Mouse (Mus musculus) fat pad, adult 2 months (tissue): ENCODE results near the gene Dph2.

ENCODE experiments used
- DNase-seq: peaks from one replicate; pipeline ENCODE4 v3.0.0-alpha.2; 2011; ENCODE audit warnings: low read depth, low spot score; ENCODE audit errors: extremely low read depth

Dph2 gene

GRCm38 (mm10) chr4:117891738-117892161 lies at the start of gene Dph2:
TSS of gene Dph2 (minus strand) at chr4:117892032.
- peak; percentile 37 for DNase-seq

DNA sequence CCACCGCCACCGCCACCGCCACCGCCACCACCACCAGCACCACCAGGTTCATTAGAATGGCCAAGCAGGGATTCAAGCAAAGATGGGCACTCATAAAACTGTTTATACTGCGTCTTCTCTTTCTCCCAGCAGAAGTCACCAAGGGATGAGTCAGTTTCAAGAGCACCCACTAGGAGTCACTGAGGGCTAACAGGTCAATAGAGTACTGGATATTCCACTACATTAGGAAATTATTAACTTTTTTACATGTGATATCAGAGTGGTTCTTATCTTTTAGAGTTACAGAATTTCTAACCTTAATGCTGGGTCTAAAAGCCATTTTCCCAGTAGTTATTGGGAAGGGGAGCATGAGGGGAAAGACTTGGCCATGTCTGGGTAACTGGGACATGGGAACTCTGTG lies 45.1 kb upstream of the Dph2 start:
- DNase-seq: no peak

GRCm38 (mm10) chr4:117934081-117934480 lies 42.2 kb upstream of the Dph2 start:
- DNase-seq: no peak

DNA sequence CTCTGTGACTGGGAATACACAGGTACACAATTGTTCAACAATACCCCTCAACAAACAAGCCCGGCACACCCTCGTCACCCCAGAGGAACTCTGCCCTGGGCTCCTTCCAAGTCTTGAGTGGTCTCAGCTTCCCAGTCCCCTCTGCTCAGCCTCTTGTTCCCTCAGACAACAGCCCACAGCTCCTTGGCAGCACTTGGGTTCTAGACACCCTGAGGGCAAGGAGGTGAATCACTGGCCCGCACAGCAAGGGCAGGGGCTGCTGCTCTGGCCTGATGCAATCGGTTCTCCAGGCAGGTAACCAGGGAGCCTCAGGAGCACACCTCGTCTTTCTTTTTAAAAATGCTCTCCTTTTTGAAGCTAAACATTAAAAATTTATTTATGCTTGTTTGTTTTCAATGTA lies 41.4 kb upstream of the Dph2 start:
- DNase-seq: no peak

DNA sequence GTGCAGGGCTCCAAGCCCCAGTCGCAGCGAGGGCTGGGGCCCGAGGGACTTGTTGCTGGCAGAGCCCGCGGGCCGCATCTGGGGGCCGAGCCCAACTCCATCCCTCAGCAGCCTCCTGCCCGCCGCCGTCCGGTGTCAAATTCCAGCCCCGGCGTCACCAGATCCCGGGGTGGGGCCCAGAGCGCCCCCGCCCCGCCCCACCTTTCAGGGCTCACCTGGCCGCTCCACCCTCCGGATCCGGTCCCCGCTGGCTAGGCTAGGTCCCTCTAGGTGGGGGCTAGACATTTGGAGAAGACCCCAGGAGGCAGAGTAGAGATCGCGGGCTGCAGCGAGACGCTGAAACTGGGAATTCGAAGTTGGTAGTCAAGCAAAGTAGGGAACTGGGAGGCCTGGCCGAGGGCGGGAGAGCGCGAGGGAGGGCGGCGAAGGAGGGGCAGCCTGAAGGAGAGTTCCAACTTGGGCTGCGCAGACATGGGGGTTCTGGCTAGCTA lies 37.6 kb upstream of the Dph2 start, which contains the start of gene Artn:
Gene Artn, minus strand, starts transcription at position 373 of the 491 bp plus-strand sequence.
- DNase-seq: no peak

DNA sequence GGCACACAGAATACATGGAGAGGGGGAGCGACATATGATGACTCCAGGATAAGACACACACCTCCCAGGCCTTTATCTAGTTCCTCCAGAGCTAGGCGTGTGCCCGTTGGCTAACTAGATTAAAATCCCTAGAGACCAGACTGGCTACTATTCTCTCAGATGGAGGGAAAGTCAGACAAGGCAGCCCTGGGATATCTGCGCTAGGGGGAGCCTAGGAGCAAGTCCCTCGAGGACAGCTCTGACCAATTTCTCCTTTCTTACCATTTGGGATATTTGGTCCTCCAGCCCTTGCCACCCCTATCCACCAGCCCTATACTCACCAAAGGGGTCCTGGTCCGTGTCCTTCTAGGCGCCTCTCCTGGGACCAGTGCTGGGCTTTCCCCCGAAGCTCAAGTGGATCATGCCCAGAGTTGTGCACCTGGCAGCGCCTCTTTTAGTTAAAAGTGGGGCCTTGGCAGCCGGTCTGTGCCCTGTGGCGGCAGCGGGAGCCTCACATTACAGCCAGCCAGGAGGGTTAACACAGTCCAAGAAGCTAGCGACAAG lies 36.9 kb upstream of the Dph2 start:
- no peak for DNase-seq

DNA sequence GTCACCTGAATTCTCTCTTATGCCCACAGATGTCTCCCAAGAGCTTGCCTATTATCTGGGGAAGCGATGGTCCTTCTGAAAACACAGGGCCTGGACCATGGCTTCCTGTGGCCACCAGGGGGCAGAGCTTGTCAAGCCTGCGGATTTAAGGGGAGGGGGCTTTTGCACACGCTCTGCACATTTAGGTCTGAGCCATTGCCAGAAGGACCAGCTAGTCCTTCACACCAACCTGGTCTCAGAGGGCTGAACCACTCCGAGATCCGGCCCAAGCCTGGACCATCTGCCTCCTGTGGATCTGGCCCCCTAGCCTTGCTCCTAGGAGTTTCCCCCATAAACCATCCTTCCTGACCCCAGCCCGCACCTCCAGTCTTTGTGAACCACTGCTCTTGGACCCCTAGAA lies 36.4 kb upstream of the Dph2 start:
- no peak for DNase-seq

DNA sequence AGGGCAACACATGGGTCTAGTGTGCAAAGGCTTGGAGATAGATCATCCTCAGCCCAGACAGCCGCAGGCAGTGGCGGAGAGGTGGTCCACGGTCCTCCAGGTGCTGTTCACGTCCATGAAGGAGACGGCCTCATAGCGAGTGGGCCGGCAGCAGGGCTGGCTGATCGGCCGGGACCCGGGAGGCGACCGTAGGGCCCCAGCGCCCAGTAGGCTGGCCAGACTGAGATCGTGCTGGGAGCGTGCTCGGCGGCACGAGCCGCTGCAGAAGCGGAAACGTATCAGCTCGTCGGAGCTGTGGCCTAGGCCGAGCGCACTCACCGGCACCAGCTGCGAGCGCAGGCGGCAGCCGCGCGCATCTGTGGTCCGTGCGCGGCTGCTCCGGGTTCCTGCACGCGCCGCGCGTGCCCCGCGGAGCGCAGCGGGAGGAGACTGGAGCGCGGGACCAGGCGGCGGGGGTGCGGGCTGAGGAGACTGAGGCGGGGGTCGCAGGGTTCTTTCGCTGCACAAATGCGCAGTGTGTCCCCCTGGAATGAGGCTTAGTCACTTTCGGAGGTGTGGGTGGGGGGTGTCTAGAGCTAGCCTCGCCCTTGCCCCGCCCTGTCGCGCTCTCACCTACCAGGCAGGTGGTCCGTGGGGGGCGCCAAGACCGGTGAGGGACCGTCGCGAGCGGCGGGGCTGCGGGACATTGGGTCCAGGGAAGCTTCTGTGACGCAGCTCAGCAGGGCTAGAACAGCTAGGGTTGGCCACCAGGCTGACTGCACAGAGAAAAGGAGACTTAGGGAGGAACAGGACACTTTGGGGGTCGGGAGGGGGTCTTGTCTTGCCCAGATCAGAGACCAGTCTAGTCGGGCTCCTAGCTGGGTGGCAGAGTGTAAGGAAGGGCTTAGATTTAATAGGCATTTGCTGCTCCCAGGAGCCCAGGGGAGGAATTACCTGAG lies 35.0 kb upstream of the Dph2 start:
- no peak for DNase-seq

- DNase-seq: no peak
Measured at GRCm38 (mm10) chr4:117924916-117925315, 33.1 kb upstream of the Dph2 start.

DNA sequence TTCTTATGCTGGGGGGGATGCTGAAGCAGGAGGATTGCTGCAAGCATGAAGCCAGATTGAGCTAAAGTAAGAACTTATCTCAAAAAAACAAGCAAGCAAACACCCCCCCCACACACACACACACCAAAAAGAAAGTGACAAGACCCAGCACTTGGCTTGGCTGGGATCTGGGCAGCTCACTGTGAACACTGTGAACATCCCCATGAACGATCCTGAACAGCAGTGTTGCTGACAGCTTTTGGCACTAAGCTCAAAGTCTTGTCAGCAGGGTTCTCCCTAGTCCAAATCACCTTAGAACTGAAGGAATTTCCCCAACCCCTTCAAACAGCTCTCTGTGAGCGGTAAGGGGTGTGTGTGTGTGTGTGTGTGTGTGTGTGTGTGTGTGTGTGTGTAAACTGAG lies 31.6 kb upstream of the Dph2 start:
- DNase-seq: no peak

DNA sequence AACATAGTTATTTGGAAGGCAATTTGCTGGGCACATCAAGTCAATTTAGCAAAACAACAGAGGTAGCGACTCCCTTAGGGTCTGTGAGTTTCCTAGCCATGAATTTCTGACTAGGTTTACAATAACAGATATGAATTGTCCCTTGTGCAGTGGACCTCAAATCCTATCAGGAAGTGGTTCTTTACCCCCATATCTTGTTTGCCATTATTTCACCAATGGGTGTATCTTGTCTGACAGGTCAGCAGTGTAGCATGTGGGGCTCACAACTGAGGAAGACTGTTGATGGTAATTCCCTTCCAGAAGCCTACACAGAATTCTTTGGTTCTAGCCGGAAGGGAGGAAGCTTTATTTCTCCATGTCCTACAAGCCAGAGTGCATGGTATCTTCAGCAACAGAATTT lies 29.5 kb upstream of the Dph2 start:
- DNase-seq: no peak

DNA sequence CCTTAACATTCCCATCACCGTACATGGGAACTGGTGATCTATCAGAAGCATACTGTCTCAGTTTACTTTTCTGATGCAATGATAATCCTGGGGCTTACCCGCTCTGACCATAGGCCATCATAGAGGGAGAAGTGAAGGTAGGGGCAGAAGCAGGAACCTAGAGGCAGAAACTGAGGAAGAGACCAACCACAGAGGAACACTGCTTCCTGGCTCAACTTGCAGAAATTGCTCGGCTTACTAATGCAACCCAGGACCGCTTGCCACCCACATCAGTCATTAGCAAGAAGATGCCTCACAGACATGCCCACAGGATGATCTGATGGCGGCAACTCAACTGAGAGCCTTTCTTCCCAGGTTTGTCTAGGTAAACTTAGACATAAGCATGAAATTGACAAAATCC lies 26.9 kb upstream of the Dph2 start:
- DNase-seq: no peak

GRCm38 (mm10) chr4:117918261-117918660 lies 26.4 kb upstream of the Dph2 start:
- DNase-seq: no peak

DNA sequence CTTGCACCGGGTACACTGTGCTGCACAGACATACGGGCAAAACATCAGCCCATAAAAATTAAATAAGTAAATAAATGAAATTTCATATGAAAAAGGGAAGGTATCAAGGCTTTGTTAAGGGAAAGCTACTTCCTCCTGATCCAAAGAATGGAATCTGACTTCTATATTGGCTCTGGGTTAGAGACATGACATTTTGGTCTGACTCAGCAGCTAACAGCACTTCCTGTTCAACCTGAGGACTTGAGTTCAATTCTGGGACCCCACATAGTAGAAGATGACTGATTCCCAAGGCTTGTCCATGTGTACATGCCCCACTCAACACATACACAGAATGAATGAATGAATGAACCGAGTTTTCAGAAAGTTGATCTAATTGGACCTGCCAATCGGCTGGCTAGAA lies 26.0 kb upstream of the Dph2 start:
- no peak for DNase-seq

GRCm38 (mm10) chr4:117917402-117917801 lies 25.6 kb upstream of the Dph2 start:
- no peak for DNase-seq

- no peak for DNase-seq
Measured at GRCm38 (mm10) chr4:117916386-117916785, 24.6 kb upstream of the Dph2 start.

DNA sequence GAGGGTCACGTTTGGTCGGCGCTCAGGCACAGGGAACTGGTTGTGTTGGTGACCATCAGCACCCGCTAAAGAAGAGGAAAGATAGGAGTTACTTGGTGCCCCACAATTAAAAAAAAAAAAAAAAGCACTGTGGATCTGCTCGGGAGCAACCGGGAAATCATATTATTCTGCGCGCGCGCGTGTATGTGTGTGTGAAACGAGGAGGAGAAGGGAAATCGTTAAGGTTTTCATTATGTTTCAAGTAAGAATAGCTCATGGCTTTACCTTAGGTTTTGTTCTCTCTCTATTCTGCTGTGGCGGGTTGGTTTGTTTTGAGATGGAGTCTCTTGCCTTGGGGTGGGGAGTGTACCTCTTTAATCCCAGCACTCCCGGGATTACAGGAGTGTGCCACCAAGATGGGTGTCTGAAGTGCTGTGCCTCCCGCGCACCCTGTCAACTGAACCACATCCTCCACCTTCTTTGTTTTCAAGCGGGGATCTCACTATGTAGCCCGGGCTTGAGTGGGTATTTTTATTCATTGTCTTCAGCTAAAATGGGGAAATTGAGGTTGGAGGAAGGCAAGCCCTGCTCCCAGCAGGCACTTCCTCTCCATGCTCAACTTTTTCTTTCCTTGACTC lies 23.8 kb upstream of the Dph2 start:
- DNase-seq: no peak

DNA sequence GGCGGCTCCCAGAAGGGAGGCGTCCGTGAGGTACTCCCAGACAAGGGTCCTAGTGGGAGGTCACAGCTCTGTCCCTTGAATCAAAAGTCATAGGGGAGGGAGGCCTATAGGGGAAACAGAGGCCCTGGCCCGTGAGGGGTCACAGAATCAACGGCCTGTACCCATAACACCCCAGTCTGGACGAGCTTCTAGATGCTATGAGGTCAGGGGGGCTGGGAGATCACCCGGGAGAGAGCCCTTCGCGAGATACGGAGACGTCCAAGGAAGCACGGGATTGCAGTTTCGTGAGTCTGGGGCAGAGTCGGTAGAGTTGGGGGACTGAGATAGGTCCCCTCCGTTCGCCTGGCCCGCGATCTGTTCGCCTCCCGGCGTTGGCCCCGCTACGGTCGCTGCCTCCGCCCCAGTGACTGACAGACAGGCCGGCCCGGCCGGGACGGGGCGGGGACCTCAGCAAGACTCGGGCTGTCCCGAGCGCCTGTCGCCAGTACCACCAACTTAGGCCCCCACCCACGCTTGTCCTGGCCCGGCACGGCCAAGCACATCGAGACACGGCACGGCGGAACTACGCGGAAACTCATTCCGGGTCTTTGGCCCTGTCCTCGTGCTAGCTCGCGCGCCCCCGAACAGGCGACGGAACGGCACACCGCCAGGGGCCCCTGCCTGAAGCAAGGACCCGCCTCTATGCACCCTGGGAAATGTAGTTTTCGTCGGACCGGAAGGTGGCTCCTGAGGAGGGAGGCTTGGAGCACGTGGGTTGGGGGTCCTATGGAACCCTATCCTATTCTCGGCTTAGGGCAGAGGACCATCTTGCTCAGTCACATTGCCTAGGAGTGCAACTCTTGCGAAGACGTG lies 23.0 kb upstream of the Dph2 start, which contains the start of gene Ipo13:
Gene Ipo13, minus strand, starts transcription at position 409 of the 852 bp plus-strand sequence.
- no peak for DNase-seq

DNA sequence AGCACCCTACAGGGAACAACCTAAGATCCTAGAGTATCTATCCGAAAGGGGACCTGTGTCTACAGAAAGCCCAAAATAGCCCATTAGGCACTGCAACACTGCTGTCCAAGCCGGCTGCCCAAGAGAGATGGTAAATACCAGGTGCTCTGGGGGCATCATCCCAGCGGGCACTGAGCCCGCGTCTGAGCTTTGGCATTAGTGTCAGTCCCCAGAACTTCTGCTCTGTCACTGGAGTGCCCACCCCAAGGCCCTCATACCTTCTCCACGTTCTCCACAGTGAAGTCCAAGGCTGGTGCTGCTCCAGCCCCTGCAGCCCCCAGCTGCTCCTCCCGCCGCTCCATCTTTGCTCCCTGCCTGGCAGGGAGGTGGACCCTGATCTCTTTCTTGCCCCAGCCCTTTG lies 22.2 kb upstream of the Dph2 start:
- no peak for DNase-seq

GRCm38 (mm10) chr4:117913421-117913820 lies 21.6 kb upstream of the Dph2 start:
- DNase-seq: no peak
